Mouse (Mus musculus): ENCODE measurements at regions not wholly inside any gene's neighbourhood (a gene's known extent, or its start where the extent isn't known, plus 50 kb on each side); places are given as distances from the start of the nearest gene placed in this dataset.

- no peaks in the 10 kb centered on the region for H3K36me3 ChIP-seq (ENCODE audit: insufficient read depth, low read length)
- TF ChIP-seq NANOG (IDR thresholded peaks at IDR 0.05; ENCODE audit: borderline replicate concordance, low read length), result no peak
- no peak for TF ChIP-seq CTCF (conservative IDR thresholded peaks at IDR 0.05; ENCODE audit: low read length)
- TF ChIP-seq POU5F1 (IDR thresholded peaks at IDR 0.05; ENCODE audit: borderline replicate concordance, low read length), result no peak
- no peaks in the 10 kb centered on the region for H3K27me3 ChIP-seq (ENCODE audit: insufficient read depth, low read length)
- H3K4me1 ChIP-seq (replicated peaks; ENCODE audit: low read depth, low read length), result no peaks in the 10 kb centered on the region
- no peaks in the 10 kb centered on the region for H3K9me3 ChIP-seq (ENCODE audit: low read length)
- no peak overlapping the region for H3K4me3 ChIP-seq (replicated peaks; ENCODE audit: low read length)
These were observed 629.3 kb downstream of the Defb40 start for GRCm38 (mm10) chr8:18348716-18349115.

- H3K4me3 ChIP-seq (replicated peaks; ENCODE audit: low read length), result no peak overlapping the region
These were observed 631.8 kb downstream of the Defb40 start for GRCm38 (mm10) chr8:18346248-18346647.

GRCm38 (mm10) chr8:18345322-18345721 lies 632.7 kb downstream of the Defb40 start:
- Histone ChIP-seq H3K4me1 (replicated peaks; ENCODE audit: low read depth, low read length) (no peaks in the 10 kb centered on the region), H3K4me3 (replicated peaks; ENCODE audit: low read length) (no peak overlapping the region), H3K27me3 (ENCODE audit: insufficient read depth, low read length) (no peaks in the 10 kb centered on the region), H3K9me3 (ENCODE audit: low read length) (no peaks in the 10 kb centered on the region), H3K36me3 (ENCODE audit: insufficient read depth, low read length) (no peaks in the 10 kb centered on the region)
- peak; percentile 67 for TF ChIP-seq CTCF (conservative IDR thresholded peaks at IDR 0.05; ENCODE audit: low read length)
- TF ChIP-seq POU5F1 (IDR thresholded peaks at IDR 0.05; ENCODE audit: borderline replicate concordance, low read length), result no peak

More at GRCm38 (mm10) chr8:18346248-18346647, 631.8 kb downstream of the Defb40 start:
- TF ChIP-seq POU5F1 (IDR thresholded peaks at IDR 0.05; ENCODE audit: borderline replicate concordance, low read length) (no peak), CTCF (conservative IDR thresholded peaks at IDR 0.05; ENCODE audit: low read length) (no peak)
- no peaks in the 10 kb centered on the region for H3K27me3 ChIP-seq (ENCODE audit: insufficient read depth, low read length)
- no peaks in the 10 kb centered on the region for H3K4me1 ChIP-seq (replicated peaks; ENCODE audit: low read depth, low read length)
- H3K36me3 ChIP-seq (ENCODE audit: insufficient read depth, low read length), result no peaks in the 10 kb centered on the region
- H3K9me3 ChIP-seq (ENCODE audit: low read length), result no peaks in the 10 kb centered on the region

GRCm38 (mm10) chr8:18344838-18345237 lies 633.2 kb downstream of the Defb40 start:
- Histone ChIP-seq H3K36me3 (ENCODE audit: insufficient read depth, low read length) (no peaks in the 10 kb centered on the region), H3K4me1 (replicated peaks; ENCODE audit: low read depth, low read length) (no peaks in the 10 kb centered on the region), H3K9me3 (ENCODE audit: low read length) (no peaks in the 10 kb centered on the region), H3K4me3 (replicated peaks; ENCODE audit: low read length) (no peak overlapping the region), H3K27me3 (ENCODE audit: insufficient read depth, low read length) (no peaks in the 10 kb centered on the region)
- no peak for TF ChIP-seq CTCF (conservative IDR thresholded peaks at IDR 0.05; ENCODE audit: low read length)
- no peak for TF ChIP-seq POU5F1 (IDR thresholded peaks at IDR 0.05; ENCODE audit: borderline replicate concordance, low read length)
- TF ChIP-seq NANOG (IDR thresholded peaks at IDR 0.05; ENCODE audit: borderline replicate concordance, low read length), result no peak

- Histone ChIP-seq H3K4me1 (replicated peaks; ENCODE audit: low read depth, low read length) (no peaks in the 10 kb centered on the region), H3K4me3 (replicated peaks; ENCODE audit: low read length) (no peak overlapping the region), H3K36me3 (ENCODE audit: insufficient read depth, low read length) (no peaks in the 10 kb centered on the region), H3K9me3 (ENCODE audit: low read length) (no peaks in the 10 kb centered on the region), H3K27me3 (ENCODE audit: insufficient read depth, low read length) (no peaks in the 10 kb centered on the region)
- TF ChIP-seq NANOG (IDR thresholded peaks at IDR 0.05; ENCODE audit: borderline replicate concordance, low read length) (no peak), CTCF (conservative IDR thresholded peaks at IDR 0.05; ENCODE audit: low read length) (no peak), POU5F1 (IDR thresholded peaks at IDR 0.05; ENCODE audit: borderline replicate concordance, low read length) (no peak)
These were observed 642.5 kb downstream of the Defb40 start for GRCm38 (mm10) chr8:18335576-18335975.

GRCm38 (mm10) chr8:18328521-18328920 lies 649.5 kb downstream of the Defb40 start:
- H3K4me1 ChIP-seq (replicated peaks; ENCODE audit: low read depth, low read length), result no peaks in the 10 kb centered on the region
- no peak for TF ChIP-seq POU5F1 (IDR thresholded peaks at IDR 0.05; ENCODE audit: borderline replicate concordance, low read length)
- TF ChIP-seq NANOG (IDR thresholded peaks at IDR 0.05; ENCODE audit: borderline replicate concordance, low read length), result no peak
- no peak for TF ChIP-seq CTCF (conservative IDR thresholded peaks at IDR 0.05; ENCODE audit: low read length)
- no peaks in the 10 kb centered on the region for H3K9me3 ChIP-seq (ENCODE audit: low read length)
- no peak overlapping the region for H3K4me3 ChIP-seq (replicated peaks; ENCODE audit: low read length)
- H3K27me3 ChIP-seq (ENCODE audit: insufficient read depth, low read length), result no peaks in the 10 kb centered on the region
- H3K36me3 ChIP-seq (ENCODE audit: insufficient read depth, low read length), result no peaks in the 10 kb centered on the region

- Histone ChIP-seq H3K4me3 (replicated peaks; ENCODE audit: low read length) (no peak overlapping the region), H3K9me3 (ENCODE audit: low read length) (no peaks in the 10 kb centered on the region), H3K36me3 (ENCODE audit: insufficient read depth, low read length) (no peaks in the 10 kb centered on the region), H3K4me1 (replicated peaks; ENCODE audit: low read depth, low read length) (no peaks in the 10 kb centered on the region), H3K27me3 (ENCODE audit: insufficient read depth, low read length) (no peaks in the 10 kb centered on the region)
- TF ChIP-seq CTCF (conservative IDR thresholded peaks at IDR 0.05; ENCODE audit: low read length) (no peak), NANOG (IDR thresholded peaks at IDR 0.05; ENCODE audit: borderline replicate concordance, low read length) (no peak), POU5F1 (IDR thresholded peaks at IDR 0.05; ENCODE audit: borderline replicate concordance, low read length) (no peak)
These were observed 661.6 kb downstream of the Defb40 start for GRCm38 (mm10) chr8:18316488-18316887.

- no peaks in the 10 kb centered on the region for H3K9me3 ChIP-seq (ENCODE audit: low read length)
- H3K27me3 ChIP-seq (ENCODE audit: insufficient read depth, low read length), result no peaks in the 10 kb centered on the region
- TF ChIP-seq POU5F1 (IDR thresholded peaks at IDR 0.05; ENCODE audit: borderline replicate concordance, low read length) (no peak), CTCF (conservative IDR thresholded peaks at IDR 0.05; ENCODE audit: low read length) (no peak), NANOG (IDR thresholded peaks at IDR 0.05; ENCODE audit: borderline replicate concordance, low read length) (no peak)
- no peaks in the 10 kb centered on the region for H3K4me1 ChIP-seq (replicated peaks; ENCODE audit: low read depth, low read length)
- H3K36me3 ChIP-seq (ENCODE audit: insufficient read depth, low read length), result no peaks in the 10 kb centered on the region
- no peak overlapping the region for H3K4me3 ChIP-seq (replicated peaks; ENCODE audit: low read length)
These were observed 666.5 kb downstream of the Defb40 start for GRCm38 (mm10) chr8:18311597-18311996.

- H3K36me3 ChIP-seq (ENCODE audit: insufficient read depth, low read length), result no peaks in the 10 kb centered on the region
- no peak overlapping the region for H3K4me3 ChIP-seq (replicated peaks; ENCODE audit: low read length)
- no peaks in the 10 kb centered on the region for H3K4me1 ChIP-seq (replicated peaks; ENCODE audit: low read depth, low read length)
- H3K27me3 ChIP-seq (ENCODE audit: insufficient read depth, low read length), result no peaks in the 10 kb centered on the region
- TF ChIP-seq CTCF (conservative IDR thresholded peaks at IDR 0.05; ENCODE audit: low read length) (no peak), NANOG (IDR thresholded peaks at IDR 0.05; ENCODE audit: borderline replicate concordance, low read length) (no peak), POU5F1 (IDR thresholded peaks at IDR 0.05; ENCODE audit: borderline replicate concordance, low read length) (no peak)
- H3K9me3 ChIP-seq (ENCODE audit: low read length), result no peaks in the 10 kb centered on the region
These were observed 667.1 kb downstream of the Defb40 start for GRCm38 (mm10) chr8:18310927-18311326.

Data from E14TG2a.4 (cell line).